ENCODE assay signal across 12 mouse cellular contexts in genomic region chr10:96628100-96628912, GRCm38 (mm10). TPM values are rescaled to one million over a fixed set of nuclear protein-coding genes. Genes with fewer than 3 reads are reported as not detected.
A peak's percentile ranks its signal among the peaks of the same experiment; 100 is the strongest.
DNase-seq lines count a peak whose midpoint lies in the region; ATAC-seq and TF ChIP-seq lines count a peak whose summit lies in the region.
"Had no signal": no experiment of that assay in that cellular context is flagged by ENCODE, and none has a peak within 500 bp of the region (broad histone marks: within the 10 kb centered on the region; RNA-seq: fewer than 3 reads in every experiment).

No protein-coding gene starts in this region.

- no peaks in the 10 kb centered on the region for H3K27me3 ChIP-seq in kidney, postnatal 0 days (ENCODE audit: insufficient read depth, low read length)
- H3K27me3 ChIP-seq in limb, embryonic 10.5 days (ENCODE audit: low read depth, poor library complexity, severe bottlenecking) = no peaks in the 10 kb centered on the region
- H3K27me3 ChIP-seq: forebrain, embryonic 12.5 days had no signal

- H3K4me2 ChIP-seq in kidney, postnatal 0 days (ENCODE audit: low read length) = no peak overlapping the region
- H3K4me2 ChIP-seq: forebrain, embryonic 12.5 days had no signal

- H3K36me3 ChIP-seq in kidney, postnatal 0 days (ENCODE audit: insufficient read depth, low read length) = no peaks in the 10 kb centered on the region
- peaks cover 38% of the 10 kb centered on the region for H3K36me3 ChIP-seq in limb, embryonic 10.5 days

- no peak overlapping the region for H3K4me3 ChIP-seq in kidney, postnatal 0 days (replicated peaks; ENCODE audit: low read depth, low read length)
- H3K4me3 ChIP-seq in olfactory bulb, adult 2 months (ENCODE audit: insufficient read depth, low read depth, low read length) = no peak overlapping the region
- H3K4me3 ChIP-seq in limb, embryonic 10.5 days = no peak overlapping the region
- H3K4me3 ChIP-seq: forebrain, embryonic 12.5 days had no signal

- no peak for TF ChIP-seq CTCF in kidney, postnatal 0 days (IDR thresholded peaks at IDR 0.05; ENCODE audit: low read depth)
- no peak for TF ChIP-seq CTCF in olfactory bulb, adult 2 months (IDR thresholded peaks at IDR 0.05; ENCODE audit: insufficient read depth, low read depth, low read length)

- H3K9me3 ChIP-seq in kidney, postnatal 0 days (replicated peaks; ENCODE audit: low read length) = no peaks in the 10 kb centered on the region
- no peaks in the 10 kb centered on the region for H3K9me3 ChIP-seq in limb, embryonic 10.5 days (replicated peaks)
- H3K9me3 ChIP-seq: forebrain, embryonic 12.5 days had no signal

- peaks cover 8% of the 10 kb centered on the region for H3K4me1 ChIP-seq in kidney, postnatal 0 days (replicated peaks; ENCODE audit: insufficient read depth, low read length)
- H3K4me1 ChIP-seq in olfactory bulb, adult 2 months (ENCODE audit: control insufficient read depth, insufficient read depth, low read length) = peaks cover 30% of the 10 kb centered on the region
- 0 out of 2 replicates have a peak, but pooled peaks cover 3% of the 10 kb centered on the region for H3K4me1 ChIP-seq in limb, embryonic 10.5 days

- WGBS in kidney, postnatal 0 days = 60% methylated on average over 16 of the region's 16 CpGs
- 37% methylated on average over 16 of the region's 16 CpGs for WGBS in olfactory bulb, adult 2 months
- 93% methylated on average over 16 of the region's 16 CpGs for WGBS in limb, embryonic 10.5 days

- ATAC-seq in kidney, postnatal 0 days (replicated peaks; ENCODE audit: low FRiP score, low read depth) = 0 out of 2 replicates have a peak, but pooled peaks have one; percentile 22

- no peak overlapping the region for H3K27ac ChIP-seq in kidney, postnatal 0 days
- peak overlapping the region; percentile 78 for H3K27ac ChIP-seq in olfactory bulb, adult 2 months (ENCODE audit: insufficient read depth, low read depth, low read length)
- no peak overlapping the region for H3K27ac ChIP-seq in limb, embryonic 10.5 days
- H3K27ac ChIP-seq: forebrain, embryonic 12.5 days had no signal

- no peak for TF ChIP-seq POLR2A in olfactory bulb, adult 2 months (IDR thresholded peaks at IDR 0.05; ENCODE audit: insufficient read depth, low read depth, low read length)

- H3K9ac ChIP-seq in kidney, postnatal 0 days (ENCODE audit: low read depth, low read length) = no peak overlapping the region
- H3K9ac ChIP-seq: forebrain, embryonic 12.5 days had no signal

- no peak for DNase-seq in kidney, postnatal 0 days (ENCODE audit: low spot score)
- no peak for DNase-seq in kidney, adult 8-10 months
- DNase-seq in adipocyte (ENCODE audit: low spot score) = peak; percentile 87
- DNase-seq in cerebellum, adult 9-11 months = peak; percentile 79
- no peak for DNase-seq in retina, postnatal 1 day
- no peak for DNase-seq in limb, embryonic 10.5 days (ENCODE audit: low spot score)
- DNase-seq in left cerebral cortex, adult 9 months (ENCODE audit: low spot score in 2 of 2) = no peak
- DNase-seq: kidney, postnatal 25 days; right cerebral cortex, adult 18-20 months; thymus, postnatal 36 days had no signal

RNA-seq across cellular contexts. Expression of gene Btg1, which starts 11.5 kb away (rescaled TPM):
- polyA plus RNA-seq in kidney, postnatal 0 days (2015; fragmentation: Nextera tagmentation; extraction: Ambion mirVana) = 54.7 and 59.5 TPM in 2 replicates
- polyA plus RNA-seq in olfactory bulb, adult 2 months (2012; ENCODE audit: insufficient read depth, insufficient read length, low replicate concordance, missing spikeins) = 101 TPM in 1 of 2 replicates, not detected in the other
- 19.3 and 34.6 TPM in 2 replicates for polyA plus RNA-seq in limb, embryonic 10.5 days (2016; fragmentation: Nextera tagmentation; extraction: Ambion mirVana)

Comparison
In these comparisons a context has a peak if more than half of its experiments do, and no peak if none do; other contexts are left out.
1. DNase-seq: peak in adipocyte (single experiment) and cerebellum, adult 9-11 months (single experiment); none in kidney, postnatal 0 days (single experiment), kidney, adult 8-10 months (0 of 2), retina, postnatal 1 day (single experiment), limb, embryonic 10.5 days (single experiment) and left cerebral cortex, adult 9 months (0 of 2).